Mouse (Mus musculus): Measurements from ENCODE around the gene Asic1.

Gene Asic1

GRCm38 (mm10) chr15:99670154-99670821 lies at the start of gene Asic1:
Gene Asic1 (plus strand): TSS chr15:99670368.
- DNase-seq (ENCODE audit: low spot score), result no peak

- DNase-seq (ENCODE audit: low spot score), result no peak
These were observed 48.1 kb upstream of the Asic1 start for GRCm38 (mm10) chr15:99622063-99622462.

GRCm38 (mm10) chr15:99631618-99632017 lies 38.5 kb upstream of the Asic1 start:
- DNase-seq (ENCODE audit: low spot score), result no peak

- no peak for DNase-seq (ENCODE audit: low spot score)
These were observed 35.5 kb upstream of the Asic1 start for GRCm38 (mm10) chr15:99634702-99635101.

GRCm38 (mm10) chr15:99637405-99638123 lies 32.6 kb upstream of the Asic1 start:
- DNase-seq (ENCODE audit: low spot score), result no peak

GRCm38 (mm10) chr15:99638124-99638485 lies 32.1 kb upstream of the Asic1 start:
- DNase-seq (ENCODE audit: low spot score), result no peak

- DNase-seq (ENCODE audit: low spot score), result no peak
These were observed 27.5 kb upstream of the Asic1 start for GRCm38 (mm10) chr15:99642622-99643021.

GRCm38 (mm10) chr15:99643832-99644231 lies 26.3 kb upstream of the Asic1 start:
- peak; percentile 38 for DNase-seq (ENCODE audit: low spot score)

- no peak for DNase-seq (ENCODE audit: low spot score)
These were observed 25.4 kb upstream of the Asic1 start for GRCm38 (mm10) chr15:99644776-99645175.

- DNase-seq (ENCODE audit: low spot score), result no peak
These were observed 21.8 kb upstream of the Asic1 start for GRCm38 (mm10) chr15:99648326-99648725.

GRCm38 (mm10) chr15:99649067-99649761 lies 21.0 kb upstream of the Asic1 start:
- DNase-seq (ENCODE audit: low spot score), result no peak

GRCm38 (mm10) chr15:99650304-99650703 lies 19.9 kb upstream of the Asic1 start:
- no peak for DNase-seq (ENCODE audit: low spot score)

- DNase-seq (ENCODE audit: low spot score), result peak; percentile 96
These were observed 18.9 kb upstream of the Asic1 start, which contains the start of gene Racgap1 for GRCm38 (mm10) chr15:99651163-99651872. Gene Racgap1 (minus strand): TSS chr15:99651656.

- DNase-seq (ENCODE audit: low spot score), result no peak
These were observed 17.9 kb upstream of the Asic1 start for GRCm38 (mm10) chr15:99651984-99652872.

GRCm38 (mm10) chr15:99653291-99653690 lies 16.9 kb upstream of the Asic1 start:
- no peak for DNase-seq (ENCODE audit: low spot score)

- DNase-seq (ENCODE audit: low spot score), result no peak
These were observed 16.3 kb upstream of the Asic1 start for GRCm38 (mm10) chr15:99653876-99654275.

- no peak for DNase-seq (ENCODE audit: low spot score)
These were observed 14.2 kb upstream of the Asic1 start for GRCm38 (mm10) chr15:99655956-99656355.

- no peak for DNase-seq (ENCODE audit: low spot score)
These were observed 11.7 kb upstream of the Asic1 start for GRCm38 (mm10) chr15:99658437-99658836.

GRCm38 (mm10) chr15:99661121-99661830 lies 8.9 kb upstream of the Asic1 start:
- no peak for DNase-seq (ENCODE audit: low spot score)

- DNase-seq (ENCODE audit: low spot score), result no peak
These were observed 7.8 kb upstream of the Asic1 start for GRCm38 (mm10) chr15:99662371-99662770.
